Mouse (Mus musculus) E14TG2a.4 (cell line): Measurements from ENCODE around the gene Dock10.

ENCODE experiments used
- CTCF ChIP-seq: conservative IDR thresholded peaks from 2 replicates; pipeline ENCODE4 v1.5.1; 2014; ENCODE audit warnings: low read length
- NANOG ChIP-seq: IDR thresholded peaks from 2 replicates; pipeline ENCODE4 v1.6.1; 2014; ENCODE audit warnings: borderline replicate concordance, low read length, mixed read lengths
- POU5F1 ChIP-seq: IDR thresholded peaks from 2 replicates; pipeline ENCODE4 v1.6.1; 2014; ENCODE audit warnings: low read length, borderline replicate concordance

DNA sequence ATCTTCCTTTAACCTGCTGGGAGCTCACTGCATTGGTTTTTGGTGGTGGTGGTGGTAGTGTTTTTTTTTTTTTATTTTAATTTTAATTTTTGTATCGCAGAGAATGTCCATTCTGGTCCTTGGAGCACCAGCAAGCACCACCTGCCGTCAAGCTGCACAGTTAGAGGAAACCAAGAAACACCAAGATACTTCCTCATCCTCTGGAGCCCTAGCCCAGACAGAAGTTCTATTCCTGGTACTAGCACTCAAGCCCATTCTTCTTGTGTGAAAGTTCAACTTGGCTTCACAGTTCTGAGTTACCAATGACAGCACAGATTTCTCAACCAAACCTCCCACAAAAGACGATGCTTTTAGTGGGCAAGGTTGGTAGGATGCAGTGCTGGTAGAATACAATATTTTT is 86.6 kb downstream of the Dock10 start:
- no peak for TF ChIP-seq CTCF
- no peak for TF ChIP-seq NANOG
- TF ChIP-seq POU5F1, result no peak
